8 mouse cellular contexts compared by ENCODE assay signal in the genomic region with DNA sequence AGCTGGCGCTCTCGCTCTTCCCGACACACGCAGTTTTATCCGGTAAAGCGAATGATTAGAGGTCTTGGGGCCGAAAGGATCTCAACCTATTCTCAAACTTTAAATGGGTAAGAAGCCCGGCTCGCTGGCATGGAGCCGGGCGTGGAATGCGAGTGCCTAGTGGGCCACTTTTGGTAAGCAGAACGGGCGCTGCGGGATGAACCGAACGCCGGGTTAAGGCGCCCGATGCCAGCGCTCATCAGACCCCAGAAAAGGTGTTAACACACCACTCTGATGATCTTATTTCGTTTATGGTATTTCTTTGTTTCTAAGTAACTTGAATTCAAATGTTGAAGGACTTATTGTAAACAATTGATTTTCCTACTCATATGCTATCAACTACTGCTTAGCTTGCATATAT.
DNase-seq lines count a peak whose midpoint lies in the region.
"Not testable (repeated sequence)": the region's sequence is repeated elsewhere in the genome, so short reads cannot be mapped to it uniquely, and the experiment has no call there.

No protein-coding gene starts in this region.

- not testable (repeated sequence) for H3K27me3 ChIP-seq in heart, embryonic 10.5 days (ENCODE audit: insufficient read depth, poor library complexity, severe bottlenecking)

- not testable (repeated sequence) for H3K4me1 ChIP-seq in heart, embryonic 10.5 days

- WGBS in heart, embryonic 10.5 days = 77% methylated on average over 22 of the region's 22 CpGs

- not testable (repeated sequence) for H3K9me3 ChIP-seq in heart, embryonic 10.5 days

- DNase-seq in CD8-positive naive resting alpha-beta T cell, adult 2 months (ENCODE audit: low read depth in 2 of 2, low spot score in 2 of 2) = peak; percentile 42 to 71
- DNase-seq in adrenal gland, postnatal 36 days = peak; percentile 43 to 53
- peak; percentile 48 for DNase-seq in embryo, embryonic 11.5 days (ENCODE audit: low read depth, low spot score)
- DNase-seq in heart, embryonic 10.5 days (ENCODE audit: low spot score) = peak; percentile 90
- DNase-seq in layer of hippocampus, adult 18-20 months (ENCODE audit: low spot score in 2 of 2) = peak; percentile 9 to 40
- DNase-seq in lung, postnatal 10 days = peak; percentile 31
- DNase-seq in right cerebral cortex, postnatal 25 days = peak; percentile 57
- DNase-seq in thymus, postnatal 36 days = peak; percentile 30 to 36

- H3K27ac ChIP-seq in heart, embryonic 10.5 days = not testable (repeated sequence)

- not testable (repeated sequence) for H3K36me3 ChIP-seq in heart, embryonic 10.5 days

- H3K4me3 ChIP-seq in heart, embryonic 10.5 days = not testable (repeated sequence)

Comparison
In these comparisons a context has a peak if more than half of its experiments do, and no peak if none do; other contexts are left out.
1. DNase-seq: peak in every context shown above with its lines; median percentile 90 in heart, embryonic 10.5 days; 57 in right cerebral cortex, postnatal 25 days; 56 in CD8-positive naive resting alpha-beta T cell, adult 2 months; 48 in adrenal gland, postnatal 36 days; 48 in embryo, embryonic 11.5 days; 33 in thymus, postnatal 36 days; 31 in lung, postnatal 10 days; 24 in layer of hippocampus, adult 18-20 months.